Mouse (Mus musculus): Measurements from ENCODE around the gene Kdm8. TPM values are rescaled to one million over a fixed set of nuclear protein-coding genes. Genes with fewer than 3 reads are reported as not detected.

Kdm8 gene
- total and polyA plus RNA-seq, 2 experiments from 2014 or later, result 3.1 to 6.9 TPM

- 81% methylated on average over 7 of the region's 7 CpGs for WGBS
- Histone ChIP-seq H3K4me1 (ENCODE audit: insufficient read depth) (no peaks in the 10 kb centered on the region; the same call in 1 of the 2 replicates), H3K27me3 (ENCODE audit: insufficient read depth, low read length) (no peaks in the 10 kb centered on the region), H3K9ac (no peak overlapping the region), H3K4me2 (ENCODE audit: low read depth) (no peak overlapping the region), H3K9me3 (ENCODE audit: low read length) (no peaks in the 10 kb centered on the region), H3K36me3 (ENCODE audit: insufficient read depth) (peaks cover 18% of the 10 kb centered on the region), H3K27ac (ENCODE audit: low read depth, low read length) (no peak overlapping the region), H3K4me3 (ENCODE audit: low read depth, low read length) (no peak overlapping the region)
- ATAC-seq, result no peak
- no peak for DNase-seq
- TF ChIP-seq CTCF (IDR thresholded peaks at IDR 0.05; ENCODE audit: low read depth), result no peak
These were observed 34.0 kb downstream of the Kdm8 start for GRCm38 (mm10) chr7:125478391-125478984.

- Histone ChIP-seq H3K4me2 (ENCODE audit: low read depth) (no peak overlapping the region), H3K9ac (no peak overlapping the region), H3K27me3 (ENCODE audit: insufficient read depth, low read length) (no peaks in the 10 kb centered on the region), H3K4me3 (ENCODE audit: low read depth, low read length) (no peak overlapping the region), H3K9me3 (ENCODE audit: low read length) (no peaks in the 10 kb centered on the region), H3K36me3 (ENCODE audit: insufficient read depth) (peaks cover 30% of the 10 kb centered on the region), H3K4me1 (ENCODE audit: insufficient read depth) (no peaks in the 10 kb centered on the region; the same call in 1 of the 2 replicates), H3K27ac (ENCODE audit: low read depth, low read length) (no peak overlapping the region)
- DNase-seq (no peak), ATAC-seq (no peak)
- 93% methylated on average over 4 of the region's 4 CpGs for WGBS
- no peak for TF ChIP-seq CTCF (IDR thresholded peaks at IDR 0.05; ENCODE audit: low read depth)
These were observed 36.0 kb downstream of the Kdm8 start for GRCm38 (mm10) chr7:125480518-125480917.

GRCm38 (mm10) chr7:125482339-125482738 lies 37.9 kb downstream of the Kdm8 start:
- TF ChIP-seq CTCF (IDR thresholded peaks at IDR 0.05; ENCODE audit: low read depth), result no peak
- DNase-seq (no peak), ATAC-seq (no peak)
- Histone ChIP-seq H3K4me3 (ENCODE audit: low read depth, low read length) (no peak overlapping the region), H3K36me3 (ENCODE audit: insufficient read depth) (peaks cover 27% of the 10 kb centered on the region), H3K4me1 (ENCODE audit: insufficient read depth) (no peaks in the 10 kb centered on the region), H3K4me2 (ENCODE audit: low read depth) (no peak overlapping the region), H3K27ac (ENCODE audit: low read depth, low read length) (no peak overlapping the region), H3K9ac (no peak overlapping the region), H3K9me3 (ENCODE audit: low read length) (no peaks in the 10 kb centered on the region), H3K27me3 (ENCODE audit: insufficient read depth, low read length) (no peaks in the 10 kb centered on the region)
- 91% methylated on average over 3 of the region's 3 CpGs for WGBS

GRCm38 (mm10) chr7:125482886-125483285 lies 38.4 kb downstream of the Kdm8 start:
- H3K27ac ChIP-seq (ENCODE audit: low read depth, low read length), result no peak overlapping the region
- peaks cover 27% of the 10 kb centered on the region for H3K36me3 ChIP-seq (ENCODE audit: insufficient read depth)
- WGBS, result 73% methylated on average over 2 of the region's 2 CpGs
- H3K9me3 ChIP-seq (ENCODE audit: low read length), result no peaks in the 10 kb centered on the region
- no peak for DNase-seq
- H3K4me3 ChIP-seq (ENCODE audit: low read depth, low read length), result no peak overlapping the region
- ATAC-seq, result no peak
- no peak overlapping the region; the same call in 1 of the 2 replicates for H3K9ac ChIP-seq
- no peaks in the 10 kb centered on the region for H3K4me1 ChIP-seq (ENCODE audit: insufficient read depth)
- no peak overlapping the region for H3K4me2 ChIP-seq (ENCODE audit: low read depth)
- H3K27me3 ChIP-seq (ENCODE audit: insufficient read depth, low read length), result no peaks in the 10 kb centered on the region
- no peak for TF ChIP-seq CTCF (IDR thresholded peaks at IDR 0.05; ENCODE audit: low read depth)

GRCm38 (mm10) chr7:125484791-125485190 lies 40.3 kb downstream of the Kdm8 start:
- Histone ChIP-seq H3K4me1 (ENCODE audit: insufficient read depth) (no peaks in the 10 kb centered on the region), H3K36me3 (ENCODE audit: insufficient read depth) (peaks cover 27% of the 10 kb centered on the region), H3K27ac (ENCODE audit: low read depth, low read length) (no peak overlapping the region), H3K9me3 (ENCODE audit: low read length) (no peaks in the 10 kb centered on the region), H3K27me3 (ENCODE audit: insufficient read depth, low read length) (no peaks in the 10 kb centered on the region), H3K4me3 (ENCODE audit: low read depth, low read length) (no peak overlapping the region), H3K9ac (no peak overlapping the region), H3K4me2 (ENCODE audit: low read depth) (no peak overlapping the region)
- no peak for TF ChIP-seq CTCF (IDR thresholded peaks at IDR 0.05; ENCODE audit: low read depth)
- DNase-seq (no peak), ATAC-seq (no peak)
- 89% methylated on average over 7 of the region's 7 CpGs for WGBS

DNA sequence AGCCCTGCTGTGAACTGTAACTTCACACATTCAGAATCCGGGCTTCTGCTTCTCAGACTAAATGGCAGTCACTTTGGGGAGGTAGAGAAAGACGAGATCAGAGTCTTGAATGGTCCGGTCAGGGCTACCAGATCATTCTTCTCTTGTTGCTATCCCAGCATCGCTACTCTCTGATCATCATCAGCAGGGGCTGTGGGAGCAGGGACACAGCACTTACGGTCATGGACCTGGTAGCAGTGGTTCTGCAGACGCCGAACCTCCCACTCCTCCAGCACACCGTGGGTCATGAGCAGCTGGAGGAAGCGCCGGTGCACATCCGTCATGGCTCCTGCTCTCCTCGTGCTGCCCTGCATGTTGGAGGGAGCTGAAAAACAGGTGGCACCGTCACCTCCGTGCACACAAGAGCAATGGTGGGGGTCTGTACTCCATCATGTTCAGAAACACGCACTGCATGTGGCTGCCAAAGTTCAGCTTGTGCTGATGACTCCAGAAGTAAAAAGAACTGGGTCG lies 41.7 kb downstream of the Kdm8 start:
- no peak for TF ChIP-seq CTCF (IDR thresholded peaks at IDR 0.05; ENCODE audit: low read depth)
- 94% methylated on average over 16 of the region's 16 CpGs for WGBS
- Histone ChIP-seq H3K27me3 (ENCODE audit: insufficient read depth, low read length) (no peaks in the 10 kb centered on the region), H3K27ac (ENCODE audit: low read depth, low read length) (no peak overlapping the region), H3K9ac (no peak overlapping the region), H3K4me3 (ENCODE audit: low read depth, low read length) (no peak overlapping the region), H3K4me2 (ENCODE audit: low read depth) (no peak overlapping the region), H3K9me3 (ENCODE audit: low read length) (no peaks in the 10 kb centered on the region), H3K4me1 (ENCODE audit: insufficient read depth) (peaks cover 8% of the 10 kb centered on the region; the same call in 1 of the 2 replicates), H3K36me3 (ENCODE audit: insufficient read depth) (peaks cover 21% of the 10 kb centered on the region)
- DNase-seq, result no peak
- no peak for ATAC-seq

DNA sequence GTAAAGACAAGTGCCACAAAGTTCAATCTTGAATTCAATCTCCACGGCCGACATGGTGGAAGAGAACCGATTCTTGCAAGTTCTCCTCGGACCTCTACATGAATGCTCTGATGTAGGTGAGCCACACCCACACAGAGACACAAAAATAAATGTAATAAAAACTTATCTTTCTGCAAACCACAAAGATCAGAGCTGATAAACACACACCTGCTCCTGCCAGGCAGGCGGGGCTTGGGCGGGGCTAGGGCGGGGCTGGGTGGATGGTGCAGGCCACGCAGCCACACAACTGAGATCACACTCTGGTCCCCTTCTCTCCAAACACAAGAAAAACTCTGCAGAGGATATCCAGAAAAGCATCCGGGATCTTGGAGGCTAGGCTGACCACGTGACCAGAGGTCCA lies 42.6 kb downstream of the Kdm8 start:
- Histone ChIP-seq H3K36me3 (ENCODE audit: insufficient read depth) (peaks cover 14% of the 10 kb centered on the region), H3K9me3 (ENCODE audit: low read length) (no peaks in the 10 kb centered on the region), H3K9ac (no peak overlapping the region), H3K4me2 (ENCODE audit: low read depth) (no peak overlapping the region), H3K4me3 (ENCODE audit: low read depth, low read length) (no peak overlapping the region), H3K27ac (ENCODE audit: low read depth, low read length) (no peak overlapping the region), H3K4me1 (ENCODE audit: insufficient read depth) (peaks cover 12% of the 10 kb centered on the region; the same call in 1 of the 2 replicates), H3K27me3 (ENCODE audit: insufficient read depth, low read length) (no peaks in the 10 kb centered on the region)
- no peak for TF ChIP-seq CTCF (IDR thresholded peaks at IDR 0.05; ENCODE audit: low read depth)
- no peak for DNase-seq
- no peak for ATAC-seq
- 95% methylated on average over 10 of the region's 10 CpGs for WGBS
